Mouse (Mus musculus) hindbrain, embryonic 15.5 days (tissue): ENCODE measurements around the gene Aplnr. TPM values are rescaled to one million over a fixed set of nuclear protein-coding genes. Genes with fewer than 3 reads are reported as not detected.

Experiments used
- ATAC-seq: fragments of 200-750 bp; cut with Nextera tagmentation; 2 replicates; pipeline ENCODE4 v1.8.0; 2017; ENCODE audit warnings: low read depth, moderate number of reproducible peaks, moderate TSS enrichment; ENCODE audit not compliant: low FRiP score
- H3K27ac ChIP-seq: fragments of 300-500 bp; sonication (generic); replicated peaks from 2 replicates; pipeline ENCODE4 v1.5.1; 2015; ENCODE audit warnings: mild to moderate bottlenecking, inconsistent platforms
- H3K27me3 ChIP-seq: fragments of 300-500 bp; sonication (generic); 2 replicates; pipeline ENCODE4 v1.6.1; 2015; ENCODE audit warnings: control low read depth, inconsistent platforms
- H3K36me3 ChIP-seq: fragments of 300-500 bp; sonication (generic); 2 replicates; pipeline ENCODE4 v1.6.1; 2015; ENCODE audit warnings: control low read depth, inconsistent platforms
- H3K4me1 ChIP-seq: fragments of 300-500 bp; sonication (generic); replicated peaks from 2 replicates; pipeline ENCODE4 v1.6.1; 2015; ENCODE audit warnings: control low read depth, inconsistent platforms
- H3K4me2 ChIP-seq: fragments of 300-500 bp; sonication (generic); 2 replicates; pipeline ENCODE4 v1.6.1; 2015; ENCODE audit warnings: moderate library complexity, mild to moderate bottlenecking, inconsistent platforms
- H3K4me3 ChIP-seq: fragments of 300-500 bp; sonication (generic); 2 replicates; pipeline ENCODE4 v1.5.1; 2015; ENCODE audit warnings: mild to moderate bottlenecking, inconsistent platforms
- H3K9ac ChIP-seq: fragments of 300-500 bp; sonication (generic); 2 replicates; pipeline ENCODE4 v1.6.1; 2015; ENCODE audit warnings: inconsistent platforms
- H3K9me3 ChIP-seq: fragments of 300-500 bp; sonication (generic); 2 replicates; pipeline ENCODE4 v1.6.1; 2016; ENCODE audit warnings: control low read depth, inconsistent platforms
- WGBS: fragments of 180-500 bp; shearing (Covaris S2); methylation state at CpG from one replicate; pipeline ENCODE4 v1.1.7; 2015; 5-methylcytosine and 5-hydroxymethylcytosine counted together
- polyA plus RNA-seq: library from polyadenylated mRNA; unstranded; fragments of >200 nt; fragmentation: Nextera tagmentation; extraction: Ambion mirVana; gene quantifications from 2 replicates; pipeline ENCODE4 v1.2.1, GENCODE M21; 2015

Gene Aplnr
- polyA plus RNA-seq, 1 experiment from 2014 or later, result 31.6 TPM

DNA sequence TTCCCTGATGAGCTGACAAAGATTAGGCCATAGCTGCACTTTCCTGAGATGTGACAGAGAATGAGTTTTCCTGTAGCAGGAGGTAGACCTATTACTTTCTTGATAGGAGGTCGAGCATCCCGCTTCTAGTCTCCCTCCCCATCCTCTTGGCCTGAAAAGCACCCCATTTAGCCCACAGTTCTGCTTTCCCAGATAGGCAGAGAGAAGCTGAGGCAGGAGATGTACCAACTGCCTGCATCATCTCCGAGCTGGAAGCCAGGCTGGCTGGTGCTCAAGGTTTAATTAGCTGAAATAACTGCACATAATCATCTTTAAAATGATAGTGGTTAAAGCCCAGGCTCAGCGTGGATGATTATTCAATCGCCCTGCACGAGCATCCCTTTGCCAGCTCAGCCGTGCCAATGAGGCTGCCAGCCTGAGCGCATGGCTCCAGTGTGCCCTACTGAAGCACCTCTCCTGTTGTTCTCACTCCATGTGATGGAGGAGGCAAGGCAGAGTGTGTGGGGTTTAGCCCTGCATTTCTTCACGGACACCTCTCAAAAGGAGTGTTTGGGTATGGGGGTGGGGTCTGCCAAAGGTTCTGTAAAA is 25.6 kb upstream of the Aplnr start:
- WGBS, result 66% methylated on average over 9 of the region's 9 CpGs
- Histone ChIP-seq H3K4me2 (no peak overlapping the region), H3K36me3 (no peaks in the 10 kb centered on the region), H3K4me3 (no peak overlapping the region), H3K9me3 (no peaks in the 10 kb centered on the region), H3K9ac (no peak overlapping the region), H3K27me3 (no peaks in the 10 kb centered on the region), H3K4me1 (no peaks in the 10 kb centered on the region), H3K27ac (no peak overlapping the region)
- peak; percentile 75 for ATAC-seq

DNA sequence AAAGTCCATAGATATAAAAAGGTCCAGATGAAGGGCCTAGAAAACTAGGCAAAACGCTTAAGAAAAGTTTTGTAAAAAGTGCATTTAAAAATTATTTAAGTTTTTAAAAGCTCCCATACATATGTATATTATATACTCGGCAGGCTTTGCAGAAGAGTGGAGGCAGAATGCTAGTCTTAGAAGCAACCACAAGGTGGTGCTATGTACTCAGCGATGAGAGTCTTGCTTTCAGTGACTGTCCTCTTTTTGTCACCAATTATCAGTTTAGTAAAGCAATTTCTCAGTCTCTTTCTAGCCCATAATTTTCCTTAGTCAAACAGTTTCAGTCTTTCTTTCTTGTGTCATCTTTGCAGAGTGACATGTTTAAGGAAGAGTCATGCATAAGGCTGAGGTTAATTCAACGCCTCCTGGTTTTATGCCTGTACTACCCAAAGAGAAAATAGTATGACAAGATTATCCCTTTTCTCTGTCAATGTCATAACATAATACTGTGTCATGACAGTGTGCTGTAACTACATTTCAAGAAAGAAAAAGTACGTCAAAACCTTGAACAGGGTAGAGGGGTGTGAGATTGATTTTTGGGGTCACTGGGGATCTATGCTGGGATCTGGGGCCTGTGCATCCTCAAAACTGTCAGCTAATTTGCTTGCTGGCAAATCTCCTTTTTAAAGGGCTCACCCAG is 12.7 kb upstream of the Aplnr start:
- H3K4me2 ChIP-seq, result no peak overlapping the region
- H3K36me3 ChIP-seq, result no peaks in the 10 kb centered on the region
- no peak overlapping the region for H3K9ac ChIP-seq
- H3K27me3 ChIP-seq, result no peaks in the 10 kb centered on the region
- no peaks in the 10 kb centered on the region for H3K9me3 ChIP-seq
- no peaks in the 10 kb centered on the region for H3K4me1 ChIP-seq
- H3K27ac ChIP-seq, result no peak overlapping the region
- H3K4me3 ChIP-seq, result no peak overlapping the region
- ATAC-seq, result peak; percentile 83
- WGBS, result 27% methylated on average over 5 of the region's 5 CpGs

DNA sequence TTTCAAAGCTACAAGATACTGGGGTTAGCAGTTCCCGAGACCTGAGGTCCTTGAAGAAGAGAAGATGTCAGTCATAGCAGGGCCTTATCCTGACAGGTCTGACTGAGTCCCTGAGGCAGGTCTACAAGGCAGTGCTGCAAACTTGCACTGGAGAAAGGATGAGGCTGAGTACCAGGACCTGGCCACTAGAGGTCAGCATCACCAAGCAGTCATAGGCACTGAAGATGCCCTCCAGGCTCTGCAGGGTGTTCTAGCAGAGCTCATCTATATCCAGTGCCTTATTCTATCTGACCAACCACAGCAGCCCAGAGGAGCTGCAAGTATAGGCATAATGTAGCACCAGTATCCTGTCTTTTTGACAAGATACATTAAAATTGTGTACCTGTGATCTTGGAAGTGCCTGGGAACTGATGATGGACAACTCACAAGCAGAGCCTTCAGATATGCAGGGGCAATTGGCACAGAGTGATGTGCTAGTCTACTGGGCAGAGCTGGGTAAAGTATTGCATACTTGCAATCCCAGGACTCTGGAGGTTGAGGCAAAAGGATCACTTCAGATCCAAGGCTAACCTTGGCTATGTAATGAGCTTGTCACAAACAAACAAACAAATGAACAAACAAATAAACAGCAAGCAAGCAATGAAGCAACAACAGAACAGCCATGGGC is 12.0 kb upstream of the Aplnr start:
- Histone ChIP-seq H3K27ac (no peak overlapping the region), H3K36me3 (no peaks in the 10 kb centered on the region), H3K27me3 (no peaks in the 10 kb centered on the region), H3K4me2 (no peak overlapping the region), H3K4me3 (no peak overlapping the region), H3K9ac (no peak overlapping the region), H3K9me3 (no peaks in the 10 kb centered on the region), H3K4me1 (no peaks in the 10 kb centered on the region)
- peak; percentile 94 for ATAC-seq
- 35% methylated on average over 1 of the region's 1 CpGs for WGBS

DNA sequence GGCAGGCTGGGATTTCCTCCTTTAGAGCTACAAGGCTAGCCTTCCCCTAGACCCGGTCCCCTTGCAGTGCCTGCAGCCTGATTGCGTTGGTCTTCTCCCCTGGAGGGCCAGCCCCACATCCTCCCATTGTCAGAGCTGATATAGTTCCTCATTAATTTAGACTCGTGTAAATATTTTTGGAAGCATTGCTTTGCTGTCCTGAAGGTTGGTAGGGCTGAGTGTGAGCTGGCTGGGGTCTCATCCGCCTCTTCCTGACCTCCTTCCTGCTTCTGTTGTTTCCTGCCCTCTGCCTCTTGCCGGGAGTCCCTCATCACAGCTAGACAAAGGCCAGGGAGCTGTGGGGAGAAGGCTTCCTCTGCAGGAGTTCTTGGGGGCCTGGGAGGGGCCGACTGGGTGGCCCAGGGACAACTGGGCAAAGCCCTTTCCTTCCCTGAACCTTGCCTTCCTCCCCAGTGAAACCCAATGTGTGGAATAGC is 6.5 kb upstream of the Aplnr start:
- Histone ChIP-seq H3K9ac (no peak overlapping the region), H3K27me3 (no peaks in the 10 kb centered on the region), H3K9me3 (no peaks in the 10 kb centered on the region), H3K36me3 (no peaks in the 10 kb centered on the region), H3K4me3 (no peak overlapping the region), H3K4me1 (no peaks in the 10 kb centered on the region), H3K27ac (no peak overlapping the region), H3K4me2 (no peak overlapping the region)
- peak; percentile 59; the same call in 1 of the 2 replicates for ATAC-seq
- WGBS, result 50% methylated on average over 6 of the region's 6 CpGs

DNA sequence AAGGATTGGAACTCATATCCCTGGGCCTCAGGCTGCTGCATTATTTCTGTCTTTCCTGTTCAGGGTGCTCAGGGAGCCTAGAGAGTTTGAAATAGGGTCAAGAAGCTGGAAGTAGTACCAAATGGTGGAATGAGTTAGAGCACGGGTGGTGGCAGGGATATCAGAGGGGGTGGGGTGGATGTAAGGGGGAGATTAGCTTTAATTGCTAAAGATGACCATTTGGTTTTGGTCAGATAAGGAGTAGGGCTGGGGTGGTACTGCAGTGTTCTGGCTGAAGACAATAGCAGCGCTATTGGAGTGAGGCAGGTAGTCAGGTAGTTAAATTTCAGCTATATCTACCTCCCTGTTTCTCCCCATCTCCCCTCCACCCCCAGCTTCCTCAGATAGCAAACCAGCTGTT is 4.8 kb upstream of the Aplnr start:
- Histone ChIP-seq H3K36me3 (no peaks in the 10 kb centered on the region), H3K9me3 (no peaks in the 10 kb centered on the region), H3K27me3 (no peaks in the 10 kb centered on the region), H3K4me1 (no peaks in the 10 kb centered on the region), H3K4me2 (no peak overlapping the region), H3K9ac (no peak overlapping the region), H3K4me3 (no peak overlapping the region), H3K27ac (no peak overlapping the region)
- WGBS, result 19% methylated on average over 2 of the region's 2 CpGs
- no peak for ATAC-seq

DNA sequence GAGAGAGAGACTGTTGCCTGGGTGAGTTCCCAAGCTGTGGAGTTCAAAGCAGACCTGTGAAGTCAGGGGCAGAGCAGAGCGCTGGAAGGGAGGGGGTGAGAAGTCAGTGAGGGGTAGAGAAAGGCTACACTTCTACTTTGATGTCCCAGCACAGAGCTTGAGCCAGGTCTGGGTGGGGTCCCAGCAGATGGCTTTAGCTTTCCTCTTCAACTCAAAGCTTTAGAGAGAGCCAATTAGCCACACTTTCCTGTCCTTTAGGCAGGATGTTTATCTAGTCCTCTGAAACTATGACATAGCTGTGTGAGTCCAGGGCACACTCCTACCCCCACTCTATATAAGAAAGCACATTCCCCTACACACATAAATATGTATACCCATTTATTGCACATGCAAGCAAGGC is 4.3 kb upstream of the Aplnr start:
- no peak for ATAC-seq
- H3K9ac ChIP-seq, result no peak overlapping the region
- H3K27me3 ChIP-seq, result no peaks in the 10 kb centered on the region
- no peak overlapping the region for H3K4me2 ChIP-seq
- 31% methylated on average over 1 of the region's 1 CpGs for WGBS
- H3K9me3 ChIP-seq, result no peaks in the 10 kb centered on the region
- H3K27ac ChIP-seq, result no peak overlapping the region
- H3K4me1 ChIP-seq, result no peaks in the 10 kb centered on the region
- H3K36me3 ChIP-seq, result no peaks in the 10 kb centered on the region
- no peak overlapping the region for H3K4me3 ChIP-seq

DNA sequence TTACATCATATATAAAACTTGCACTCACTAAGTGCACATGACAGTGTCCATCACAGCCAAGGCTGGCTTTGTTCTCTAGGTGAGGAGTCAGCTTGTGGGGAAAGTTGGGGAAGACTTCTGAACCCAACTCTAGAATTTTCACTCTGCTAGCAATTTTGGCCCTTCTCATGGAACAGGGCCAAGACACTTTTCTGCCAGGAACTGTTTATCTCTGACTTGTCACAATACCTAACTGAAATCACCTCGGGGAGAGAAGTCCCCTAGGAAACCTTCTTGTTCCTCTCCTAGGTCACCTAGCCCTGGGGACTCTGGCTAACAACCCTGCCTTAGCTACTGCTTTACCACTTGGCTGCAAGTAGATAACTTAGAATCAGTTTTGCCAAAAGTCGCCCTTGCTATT is 3.8 kb upstream of the Aplnr start:
- 69% methylated on average over 2 of the region's 2 CpGs for whole genome bisulfite sequencing
- H3K36me3 ChIP-seq, result no peaks in the 10 kb centered on the region
- H3K4me2 ChIP-seq, result no peak overlapping the region
- H3K9me3 ChIP-seq, result no peaks in the 10 kb centered on the region
- H3K4me1 ChIP-seq, result no peaks in the 10 kb centered on the region
- no peak overlapping the region for H3K9ac ChIP-seq
- ATAC-seq, result no peak
- H3K27ac ChIP-seq, result no peak overlapping the region
- no peak overlapping the region for H3K4me3 ChIP-seq
- H3K27me3 ChIP-seq, result no peaks in the 10 kb centered on the region

DNA sequence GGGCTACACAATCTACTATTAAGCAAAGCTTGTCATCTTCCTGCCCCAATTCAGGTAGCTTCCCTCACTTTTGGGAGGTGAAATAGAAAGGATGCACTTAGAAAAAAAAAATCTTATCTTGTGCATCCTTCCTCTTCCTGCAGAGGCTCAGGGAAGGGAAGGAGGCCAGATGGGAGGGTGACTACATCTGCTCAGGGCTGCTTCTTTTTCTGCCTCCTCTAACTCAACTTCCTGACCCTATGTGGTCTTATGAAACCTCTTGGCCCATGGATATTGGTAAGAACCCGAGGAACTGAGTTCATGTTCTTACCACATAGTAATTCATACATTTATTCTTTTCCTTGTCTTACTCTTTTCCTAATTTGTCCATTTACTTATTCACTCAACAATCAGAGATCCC is 926 bp upstream of the Aplnr start:
- 69% methylated on average over 1 of the region's 1 CpGs for WGBS
- no peak overlapping the region for H3K9ac ChIP-seq
- H3K9me3 ChIP-seq, result no peaks in the 10 kb centered on the region
- H3K4me2 ChIP-seq, result no peak overlapping the region
- no peaks in the 10 kb centered on the region for H3K4me1 ChIP-seq
- H3K27ac ChIP-seq, result no peak overlapping the region
- no peaks in the 10 kb centered on the region for H3K36me3 ChIP-seq
- no peak for ATAC-seq
- H3K27me3 ChIP-seq, result no peaks in the 10 kb centered on the region
- H3K4me3 ChIP-seq, result no peak overlapping the region

DNA sequence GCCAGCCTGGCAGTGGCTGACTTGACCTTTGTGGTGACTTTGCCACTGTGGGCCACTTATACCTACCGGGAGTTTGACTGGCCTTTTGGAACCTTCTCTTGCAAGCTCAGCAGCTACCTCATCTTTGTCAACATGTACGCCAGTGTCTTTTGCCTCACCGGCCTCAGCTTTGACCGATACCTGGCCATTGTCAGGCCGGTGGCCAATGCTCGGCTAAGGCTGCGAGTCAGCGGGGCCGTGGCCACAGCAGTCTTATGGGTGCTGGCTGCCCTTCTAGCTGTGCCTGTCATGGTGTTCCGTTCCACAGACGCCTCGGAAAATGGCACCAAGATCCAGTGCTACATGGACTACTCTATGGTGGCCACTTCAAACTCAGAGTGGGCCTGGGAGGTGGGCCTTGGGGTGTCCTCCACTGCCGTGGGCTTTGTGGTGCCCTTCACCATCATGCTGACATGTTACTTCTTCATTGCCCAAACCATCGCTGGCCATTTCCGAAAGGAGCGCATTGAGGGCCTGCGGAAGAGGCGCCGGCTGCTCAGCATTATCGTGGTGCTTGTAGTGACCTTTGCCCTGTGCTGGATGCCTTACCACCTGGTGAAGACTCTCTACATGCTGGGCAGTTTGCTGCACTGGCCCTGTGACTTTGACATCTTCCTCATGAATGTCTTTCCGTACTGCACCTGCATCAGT is 951 bp downstream of the Aplnr start:
- no peak for ATAC-seq
- Histone ChIP-seq H3K4me1 (no peaks in the 10 kb centered on the region), H3K36me3 (no peaks in the 10 kb centered on the region), H3K27me3 (no peaks in the 10 kb centered on the region), H3K9ac (no peak overlapping the region), H3K4me3 (0 out of 2 replicates have a peak overlapping the region, but pooled peaks have one; percentile 11), H3K9me3 (no peaks in the 10 kb centered on the region), H3K4me2 (no peak overlapping the region), H3K27ac (no peak overlapping the region)
- WGBS, result 85% methylated on average over 21 of the region's 21 CpGs

DNA sequence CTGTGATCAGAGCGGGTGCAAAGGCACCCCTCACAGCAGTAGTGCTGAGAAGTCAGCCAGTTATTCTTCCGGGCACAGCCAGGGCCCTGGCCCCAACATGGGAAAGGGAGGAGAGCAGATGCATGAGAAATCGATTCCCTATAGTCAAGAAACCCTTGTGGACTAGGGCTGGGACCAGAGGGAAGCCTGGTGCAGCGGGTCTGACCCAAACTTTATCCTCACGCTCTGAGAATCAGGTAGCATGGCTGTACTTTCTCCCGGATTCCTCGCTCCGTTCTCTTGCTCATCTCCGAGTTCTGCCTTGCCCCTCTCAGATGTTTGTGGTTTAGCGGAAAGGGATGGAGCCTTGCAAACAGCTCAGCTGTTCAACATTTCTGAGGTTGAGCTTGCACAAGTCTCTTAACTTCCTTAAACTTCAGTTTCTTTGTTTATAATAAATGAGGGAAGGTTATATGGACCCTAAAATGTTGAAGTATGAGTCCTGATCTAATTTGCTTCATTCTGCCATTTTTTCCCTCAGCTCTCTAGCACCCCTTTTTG is 1.6 kb downstream of the Aplnr start:
- ATAC-seq, result no peak
- no peak overlapping the region for H3K9ac ChIP-seq
- 78% methylated on average over 10 of the region's 10 CpGs for WGBS

DNA sequence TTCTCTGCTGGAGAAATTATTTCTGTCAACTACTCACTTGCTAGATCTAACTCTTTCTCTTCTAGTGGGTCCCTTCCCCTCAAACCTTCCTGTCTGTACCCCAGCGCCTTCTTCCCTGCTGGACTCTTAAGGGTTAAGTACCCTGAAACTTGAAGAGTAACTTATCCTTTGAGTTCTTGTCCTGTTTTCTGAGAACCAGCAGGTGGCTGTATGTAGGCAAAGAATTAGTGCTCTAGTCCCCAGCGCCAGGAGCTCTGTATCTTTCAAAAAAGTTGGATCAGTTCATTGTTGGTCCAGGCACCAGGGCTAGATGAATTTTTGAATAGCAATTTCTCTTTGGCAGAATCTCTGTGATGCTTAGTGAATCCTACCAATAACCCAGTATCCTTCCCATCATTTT is 2.1 kb downstream of the Aplnr start:
- Histone ChIP-seq H3K9me3 (no peaks in the 10 kb centered on the region), H3K4me1 (no peaks in the 10 kb centered on the region), H3K36me3 (no peaks in the 10 kb centered on the region), H3K4me2 (no peak overlapping the region), H3K27me3 (no peaks in the 10 kb centered on the region), H3K9ac (no peak overlapping the region), H3K27ac (no peak overlapping the region), H3K4me3 (no peak overlapping the region)
- WGBS, result 46% methylated on average over 2 of the region's 2 CpGs
- ATAC-seq, result no peak

More for the DNA sequence above, 1.6 kb downstream of the Aplnr start:
- no peaks in the 10 kb centered on the region for H3K27me3 ChIP-seq
- no peaks in the 10 kb centered on the region for H3K36me3 ChIP-seq
- no peak overlapping the region for H3K27ac ChIP-seq
- H3K9me3 ChIP-seq, result no peaks in the 10 kb centered on the region
- no peak overlapping the region for H3K4me2 ChIP-seq
- peak overlapping the region; percentile 11; the same call in 1 of the 2 replicates for H3K4me3 ChIP-seq
- no peaks in the 10 kb centered on the region for H3K4me1 ChIP-seq

DNA sequence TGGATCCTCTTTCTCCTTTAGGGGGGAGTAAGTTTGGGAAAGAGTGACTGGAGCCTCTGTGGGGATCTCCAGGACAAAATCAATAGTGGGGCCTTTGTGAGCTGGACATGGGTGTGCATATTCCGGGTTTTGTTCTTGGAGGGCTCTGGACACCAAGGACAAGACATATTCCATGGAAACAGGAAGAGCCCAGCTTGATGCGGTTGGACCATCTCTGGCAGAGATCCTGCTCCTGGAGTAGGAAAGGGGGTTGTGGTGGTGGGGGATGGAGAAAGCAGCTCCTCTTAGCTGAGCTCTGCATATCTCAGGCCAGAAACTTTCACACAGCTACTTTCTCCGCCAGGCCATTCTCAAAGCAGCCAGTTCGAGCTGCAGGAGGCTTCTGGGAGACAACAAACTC is 3.4 kb downstream of the Aplnr start:
- Histone ChIP-seq H3K9ac (no peak overlapping the region), H3K4me1 (no peaks in the 10 kb centered on the region), H3K4me2 (no peak overlapping the region), H3K36me3 (no peaks in the 10 kb centered on the region), H3K27me3 (no peaks in the 10 kb centered on the region), H3K9me3 (no peaks in the 10 kb centered on the region), H3K4me3 (peak overlapping the region; percentile 6; the same call in 1 of the 2 replicates), H3K27ac (no peak overlapping the region)
- ATAC-seq, result no peak
- WGBS, result 67% methylated on average over 4 of the region's 4 CpGs
